Mouse (Mus musculus): Measurements from ENCODE around the gene Nupl2. TPM values are rescaled to one million over a fixed set of nuclear protein-coding genes. Genes with fewer than 3 reads are reported as not detected.

The Nupl2 gene
- 9.8 and 10.5 TPM in 2 replicates for polyA plus RNA-seq (2012; rRNA removed)

DNA sequence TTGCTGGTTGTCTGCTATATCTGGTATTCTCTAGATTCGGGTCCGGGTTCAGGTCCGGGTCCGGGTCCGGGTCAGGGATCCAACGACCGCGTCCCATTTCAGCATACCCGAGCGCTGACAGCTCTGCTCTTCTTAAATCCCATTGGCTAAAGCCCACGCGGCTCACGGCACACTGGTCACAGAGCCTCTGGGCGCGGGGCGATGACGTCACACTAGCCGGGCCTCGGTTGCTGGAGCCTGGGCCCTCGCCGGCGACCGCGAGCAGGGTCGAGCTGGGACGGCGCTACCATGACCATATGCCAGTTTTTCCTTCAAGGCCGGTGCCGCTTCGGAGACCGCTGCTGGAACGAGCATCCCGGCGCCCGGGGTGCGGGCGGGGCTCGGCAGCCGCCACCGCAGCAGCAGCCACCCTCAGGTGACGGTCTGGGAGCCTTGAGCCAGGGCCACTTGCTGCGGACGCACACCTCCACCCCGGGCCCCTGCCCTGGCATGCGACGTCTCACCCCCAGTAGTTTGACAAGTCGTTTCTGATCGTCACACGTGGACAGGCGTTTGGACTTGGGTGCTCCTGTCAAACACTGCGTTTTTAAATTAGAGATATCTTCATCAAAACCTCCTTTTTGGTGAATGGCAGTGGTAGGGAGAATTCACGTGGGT is at the start of gene Nupl2:
Gene Nupl2 (plus strand): TSS at position 175 of the 657 bp plus-strand sequence.

Other genes starting within 250 kb of the Nupl2 start
- gene Fam126a, start 134.3 kb upstream of the Nupl2 start, polyA plus RNA-seq (2012; rRNA removed), result 24.1 and 27.3 TPM in 2 replicates
- 108 and 126 TPM in 2 replicates for gene Klhl7, start 64.4 kb upstream of the Nupl2 start, polyA plus RNA-seq (2012; rRNA removed)
- 33.9 and 40.9 TPM in 2 replicates for gene Kcnh2, start 186.6 kb downstream of the Nupl2 start, polyA plus RNA-seq (2012; rRNA removed)
- 9.0 and 9.2 TPM in 2 replicates for gene Nos3, start 199.8 kb downstream of the Nupl2 start, polyA plus RNA-seq (2012; rRNA removed)
- gene Atg9b, start 227.2 kb downstream of the Nupl2 start, polyA plus RNA-seq (2012; rRNA removed), result 1.1 and 1.3 TPM in 2 replicates
- 49.0 and 50.9 TPM in 2 replicates for gene Abcb8, start 228.7 kb downstream of the Nupl2 start, polyA plus RNA-seq (2012; rRNA removed)
- gene Asic3, start 248.4 kb downstream of the Nupl2 start, polyA plus RNA-seq (2012; rRNA removed), result 1.4 and 5.2 TPM in 2 replicates